Mouse (Mus musculus) regulatory T cell (primary cell): Measurements from ENCODE around the gene Dlat.
"Not testable (repeated sequence)": the region's sequence is repeated elsewhere in the genome, so short reads cannot be mapped to it uniquely, and the experiment has no call there.

Experiments
- in situ Hi-C: fragments of 300-600 bp; cut with MboI, MseI; formaldehyde crosslinking; loops from one replicate; pipeline ENCODE4 v1.15.1; 2025; ENCODE audit warnings: high pct_unique_total_duplicates

Gene Dlat

DNA sequence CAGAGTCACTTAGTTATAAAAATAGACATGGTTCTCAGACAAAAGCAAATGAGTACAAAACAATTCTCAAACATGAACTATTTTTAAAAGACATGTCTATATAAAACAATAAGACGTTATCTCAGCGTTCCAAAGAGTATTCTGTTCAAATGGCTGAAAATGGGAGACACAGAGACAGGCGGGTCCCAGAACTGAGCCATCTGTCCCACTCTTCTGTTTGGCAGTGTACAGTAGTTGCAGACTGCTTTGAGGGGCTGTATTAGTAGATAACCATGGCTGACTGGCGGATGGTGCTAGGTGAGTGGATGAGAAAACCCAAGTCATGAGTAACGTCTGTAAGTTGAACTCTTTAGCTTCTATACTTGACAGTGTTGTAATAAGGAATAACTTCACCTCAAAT lies 5.2 kb upstream of the Dlat start:
- in situ Hi-C loops = no loop called here

DNA sequence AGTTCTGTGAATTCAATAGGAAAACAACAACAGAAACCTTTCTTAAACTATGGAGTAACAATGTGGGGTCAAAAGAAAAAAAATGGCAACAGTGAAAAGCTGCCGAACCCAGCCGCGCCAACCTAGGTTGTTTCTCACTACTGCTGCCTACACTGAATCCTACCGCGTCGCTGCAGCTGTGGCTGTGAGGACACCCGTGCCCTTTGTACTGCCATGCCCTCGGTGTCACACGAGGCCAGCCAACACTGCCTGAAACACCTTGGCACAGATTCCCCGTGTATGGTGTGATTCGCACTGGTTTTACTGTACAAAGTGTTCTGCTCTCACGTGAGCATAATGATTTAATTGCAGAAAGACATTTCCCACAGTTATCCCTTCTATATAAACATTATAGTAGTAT lies 851 bp upstream of the Dlat start:
- in situ Hi-C loops = no loop called here

DNA sequence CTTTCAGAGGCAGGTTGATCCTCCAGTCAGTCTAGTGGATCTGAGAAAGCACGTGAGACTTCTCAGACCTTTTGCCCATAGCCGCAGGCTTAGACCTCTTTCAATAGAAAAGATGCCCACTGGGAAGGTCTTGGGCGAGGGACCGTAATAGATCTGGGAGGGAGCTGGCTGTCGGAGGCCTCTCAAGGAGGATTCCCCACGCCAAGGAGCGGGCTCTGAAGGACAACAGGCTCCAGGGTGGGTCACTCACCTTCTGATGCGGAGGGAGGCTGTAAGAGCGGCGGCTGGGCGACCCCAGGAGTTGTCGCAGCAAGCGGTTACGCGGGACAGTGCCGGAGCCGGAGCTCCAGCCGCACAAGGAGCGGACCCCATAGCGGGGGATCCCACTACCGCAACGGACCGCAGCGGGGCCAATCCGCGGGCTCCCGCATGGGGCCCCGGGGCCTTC lies 615 bp downstream of the Dlat start:
- in situ Hi-C loops = no loop called here

DNA sequence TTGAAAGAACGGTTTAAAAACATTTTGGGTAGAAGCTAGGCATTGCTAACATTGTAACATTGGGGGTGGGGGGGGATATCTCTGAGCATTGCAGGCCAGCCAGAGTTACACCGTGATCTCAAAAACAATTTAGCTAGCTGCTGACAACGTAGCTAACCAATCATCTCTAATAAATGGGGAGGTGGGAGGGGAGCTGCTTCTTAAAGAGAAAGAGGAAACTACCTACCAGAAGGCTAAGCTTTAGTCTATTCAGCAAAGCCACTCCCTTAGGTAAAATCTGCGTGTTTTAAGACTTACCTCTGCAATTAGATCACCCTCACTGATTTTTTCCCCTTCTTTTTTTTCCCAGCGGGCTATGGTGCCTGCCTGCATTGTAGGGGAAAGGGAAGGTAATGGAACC lies 1.2 kb downstream of the Dlat start:
- in situ Hi-C loops = no loop called here

DNA sequence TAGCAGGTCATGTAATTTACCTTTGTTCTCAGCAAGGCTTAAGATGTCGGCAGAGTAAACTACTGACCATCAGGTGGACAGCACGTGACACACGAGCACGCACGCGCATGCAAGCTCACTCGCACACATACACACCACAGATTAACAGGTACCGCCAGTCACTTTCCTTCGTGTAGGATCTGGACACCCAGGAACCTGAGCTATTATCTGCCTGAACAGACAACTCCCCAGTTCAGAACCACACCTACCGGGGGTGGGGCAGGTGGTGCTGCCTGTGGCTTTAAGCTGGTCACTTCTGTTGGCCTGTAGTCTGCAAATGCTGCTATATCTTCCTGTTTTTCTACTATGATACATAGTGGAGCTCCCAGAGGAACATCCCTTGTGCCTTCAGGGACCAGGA lies 9.1 kb downstream of the Dlat start:
- in situ Hi-C loops = no loop called here

DNA sequence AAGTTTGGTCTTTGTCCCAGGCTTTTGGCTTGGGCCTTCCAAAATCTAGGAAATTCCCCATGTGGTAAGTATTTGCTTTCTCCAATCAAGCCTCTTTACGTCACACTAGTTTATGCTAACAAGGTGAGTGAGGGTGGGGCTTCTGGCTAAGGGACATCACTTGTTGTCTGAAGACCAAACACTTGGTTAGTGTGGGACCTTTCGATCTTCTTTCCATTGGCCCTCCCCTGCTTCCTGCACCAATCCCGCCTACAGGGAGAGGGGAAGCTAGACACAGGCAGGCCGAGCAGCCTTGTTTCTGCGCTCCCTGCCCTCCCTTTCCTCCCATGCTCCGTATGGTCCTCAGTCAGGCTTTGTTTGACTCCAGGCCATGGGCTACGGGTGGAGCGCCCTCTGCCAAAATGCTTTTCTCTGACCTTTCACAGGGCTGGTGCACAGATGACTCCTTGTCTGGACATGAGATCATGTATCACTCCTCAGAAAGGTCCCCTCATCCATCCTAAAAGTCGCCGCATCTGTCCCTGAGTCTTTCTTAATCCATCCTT lies 12.7 kb downstream of the Dlat start:
- in situ Hi-C loops = no loop called here

DNA sequence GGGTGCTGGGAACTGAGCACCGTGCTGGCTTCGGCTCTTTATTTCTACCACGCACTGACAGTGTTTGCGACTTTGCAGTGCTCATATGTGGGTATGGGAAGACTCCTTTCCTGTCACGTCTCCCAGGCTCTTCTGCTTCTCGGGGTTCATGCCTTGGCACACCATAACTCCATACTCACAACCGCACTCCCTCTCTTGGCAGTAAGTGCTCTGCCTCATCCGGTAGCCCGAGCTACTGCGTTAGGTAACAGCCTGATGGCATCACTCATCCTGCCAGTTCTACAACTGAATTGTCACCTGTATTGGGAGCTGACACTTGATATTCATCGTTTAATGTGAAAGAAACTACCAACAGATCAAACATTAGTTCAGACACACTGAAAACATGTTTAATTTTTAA lies 25.3 kb downstream of the Dlat start:
- in situ Hi-C loops = no loop called here

DNA sequence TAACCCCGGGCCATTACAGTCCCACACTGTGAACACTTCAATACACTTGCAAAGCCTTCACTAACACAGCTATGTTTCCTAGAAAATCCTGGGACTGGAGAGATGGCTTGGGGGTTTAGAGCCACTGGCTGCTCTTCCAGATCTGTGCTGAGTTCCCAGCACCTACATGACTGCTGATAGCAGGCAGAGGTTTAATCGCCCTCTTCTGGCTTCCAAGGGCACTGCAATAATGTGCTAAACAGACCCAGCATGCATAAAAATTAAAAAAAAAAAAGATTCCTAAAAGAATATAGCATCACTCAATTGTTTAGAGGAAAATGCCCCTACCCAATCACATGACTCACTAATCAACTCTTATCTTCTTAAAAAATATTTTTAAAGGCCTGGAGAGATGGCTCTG lies 26.5 kb downstream of the Dlat start:
- in situ Hi-C loops = no loop called here

DNA sequence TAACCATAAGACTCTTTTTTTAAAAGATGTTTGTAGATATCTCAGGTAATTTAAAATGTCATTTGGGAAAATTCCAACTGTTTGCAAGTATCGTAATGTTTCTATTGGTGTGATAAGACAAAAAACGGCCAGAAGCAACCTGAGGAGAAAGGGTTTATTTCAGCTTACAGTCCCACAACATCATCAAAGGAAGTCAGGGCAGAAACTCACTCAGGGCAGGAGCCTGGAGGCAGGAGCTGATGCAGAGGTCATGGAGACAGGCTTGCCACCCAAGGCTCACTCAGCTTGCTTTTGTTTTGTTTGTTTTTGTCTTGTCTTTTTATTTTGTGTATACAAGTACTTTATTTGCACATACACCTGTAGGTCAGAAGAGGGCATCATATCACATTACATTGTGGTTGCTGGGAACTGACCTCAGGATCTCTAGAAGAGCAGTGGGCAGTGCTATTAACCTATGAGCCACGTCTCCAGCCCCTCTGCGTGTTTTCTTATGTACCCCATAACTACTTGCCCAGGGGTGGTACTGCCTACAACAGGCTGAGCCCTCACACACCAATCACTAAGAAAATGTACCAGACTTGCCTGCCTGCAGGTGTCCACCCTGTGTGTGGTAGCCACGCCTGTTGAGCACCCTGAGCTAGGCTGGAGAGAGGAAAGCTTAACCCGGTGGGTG lies 27.4 kb downstream of the Dlat start:
- in situ Hi-C loops = no loop called here

DNA sequence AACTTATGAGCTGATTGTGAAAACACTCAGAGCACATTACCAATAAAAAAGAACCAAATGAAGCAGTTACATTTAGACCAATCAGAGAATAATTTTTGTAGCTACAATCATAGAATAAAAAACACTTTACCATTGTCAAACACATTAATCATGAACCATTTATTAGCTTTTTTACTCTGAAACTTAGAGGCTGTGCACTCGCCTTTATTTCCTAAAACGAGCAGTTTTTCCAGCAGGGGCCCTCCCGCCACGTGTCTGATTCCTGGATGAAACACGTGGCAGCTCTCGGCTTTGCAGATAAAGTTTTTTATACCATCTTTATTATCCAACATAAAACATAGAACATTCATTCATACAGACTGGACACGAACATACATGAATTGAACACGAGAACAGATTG lies 28.7 kb downstream of the Dlat start:
- in situ Hi-C loops = not testable (repeated sequence)

DNA sequence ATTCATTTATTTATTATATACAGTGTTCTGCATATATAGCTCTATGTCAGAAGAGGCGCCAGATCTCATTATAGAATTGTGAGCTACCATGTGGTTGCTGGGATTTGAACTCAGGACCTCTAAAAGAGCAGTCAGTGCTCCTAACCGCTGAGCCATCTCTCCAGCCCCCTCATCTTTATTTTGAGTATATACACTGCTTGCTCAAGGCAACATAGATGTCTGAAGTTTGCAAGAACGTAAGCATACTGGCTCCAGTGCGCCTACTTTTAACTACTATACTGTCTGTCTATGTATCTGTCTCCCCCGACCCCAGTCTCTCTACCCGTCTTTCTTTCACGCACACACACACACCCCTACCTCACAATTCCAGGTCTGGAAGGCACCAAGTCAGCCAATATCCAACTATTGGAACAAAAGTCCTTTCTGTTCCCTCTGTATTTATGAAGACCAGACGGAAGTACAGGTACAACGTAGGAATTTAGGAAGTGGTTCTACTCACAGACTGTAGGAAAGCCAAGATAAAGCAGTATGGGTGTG lies 41.7 kb downstream of the Dlat start:
- in situ Hi-C loops = no loop called here

DNA sequence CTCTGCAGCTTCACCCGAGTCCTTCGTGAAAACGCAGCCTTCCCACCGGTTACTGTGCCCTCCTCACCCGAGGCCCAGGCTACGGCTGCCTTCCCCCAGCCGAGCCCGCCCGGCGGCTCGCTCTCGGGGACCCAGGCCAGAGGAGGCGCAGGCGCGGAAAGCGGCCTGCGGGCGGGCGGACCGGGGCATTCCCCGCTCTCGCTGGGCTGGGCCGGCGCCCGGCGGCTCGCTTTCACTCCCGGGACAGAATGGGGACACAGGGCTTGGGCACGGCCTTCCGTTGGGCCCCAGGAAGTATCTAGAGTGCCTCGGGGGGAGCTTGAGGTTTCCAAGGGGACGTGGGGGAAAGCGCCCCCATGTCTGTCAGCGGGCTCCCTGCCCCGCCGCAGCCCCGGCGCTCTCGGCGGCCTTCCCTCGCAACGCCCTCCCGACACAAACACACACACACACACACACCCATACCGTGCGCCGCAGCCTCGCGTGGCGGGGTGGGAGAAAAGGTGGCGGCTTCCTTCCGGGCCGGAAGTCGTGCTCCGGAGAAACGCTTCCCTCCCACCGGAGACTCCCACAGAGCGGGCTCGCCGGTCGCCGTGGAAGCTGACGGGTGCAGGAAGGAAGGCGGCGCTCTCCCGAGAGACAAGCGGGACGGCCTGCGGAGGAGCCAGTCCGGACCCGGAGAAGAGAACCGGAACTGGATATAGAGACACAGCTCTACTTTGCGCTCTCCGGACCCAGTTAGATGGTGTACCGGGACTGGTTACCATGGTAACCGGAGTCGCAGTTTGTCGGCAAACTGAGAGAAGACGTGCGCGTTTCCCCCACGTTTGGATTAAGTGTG lies 42.6 kb downstream of the Dlat start, which contains the start of the genes Pih1d2 and Nkapd1:
Pih1d2 (plus strand) TSS at position 556 of the 838 bp plus-strand sequence.
Nkapd1 (minus strand) TSS at position 699 of the 838 bp plus-strand sequence.
- in situ Hi-C loops = no loop called here

DNA sequence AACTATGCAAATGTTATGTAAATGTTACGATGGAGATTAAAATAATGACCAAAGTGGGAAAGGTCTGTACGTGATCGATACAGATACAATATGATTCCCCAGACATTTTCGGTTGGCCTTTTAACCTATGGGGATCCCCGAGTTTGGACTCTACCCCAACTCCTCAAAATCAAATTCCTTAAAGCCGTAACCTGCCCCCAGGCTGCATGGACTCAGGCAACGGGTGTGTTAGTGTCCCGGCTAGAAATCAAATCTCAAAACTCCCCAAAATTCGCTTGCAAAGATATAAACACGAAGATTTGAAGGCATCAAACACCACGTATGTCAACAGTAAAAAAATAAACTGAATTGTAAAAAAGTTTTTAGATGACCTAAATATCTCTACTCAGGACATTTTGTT lies 43.4 kb downstream of the Dlat start:
- in situ Hi-C loops = no loop called here

DNA sequence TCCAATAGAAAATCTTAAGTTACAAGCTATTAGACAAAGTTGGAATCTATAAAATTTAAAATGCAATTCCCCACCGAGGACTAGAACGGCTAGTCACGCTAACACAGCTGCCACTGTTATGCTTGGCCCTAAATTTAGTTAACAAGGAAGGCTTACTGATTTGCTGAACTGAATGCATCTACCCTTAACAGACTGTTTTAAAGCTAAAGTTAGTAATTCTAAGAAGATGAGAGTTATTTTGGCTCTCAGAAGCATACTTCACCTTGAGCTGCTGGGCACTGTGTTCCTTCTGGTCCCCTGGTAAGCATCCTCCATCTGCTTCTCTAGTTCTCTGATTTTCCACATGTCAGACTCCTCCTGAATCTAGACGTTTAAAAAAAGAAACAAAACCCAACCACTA lies 47.5 kb downstream of the Dlat start:
- in situ Hi-C loops = no loop called here

DNA sequence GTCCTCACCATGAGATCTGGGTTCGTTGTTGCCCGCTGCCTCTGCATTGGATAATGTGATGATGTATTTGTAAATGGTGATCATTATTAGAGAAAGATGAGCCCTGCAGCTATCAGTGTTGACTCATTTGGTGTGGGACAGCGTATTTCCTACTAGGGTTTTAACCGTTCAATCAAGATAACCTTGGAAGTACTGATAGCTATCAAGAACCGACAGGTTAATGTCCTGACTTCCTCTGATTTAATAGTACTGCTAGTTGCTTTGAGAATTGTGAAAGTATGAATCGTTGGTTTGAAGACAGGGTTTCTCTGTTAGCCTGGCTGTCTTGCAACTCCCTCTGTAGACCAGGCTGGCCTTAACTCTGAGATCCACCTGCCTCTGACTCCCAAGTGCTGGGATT lies 55.2 kb downstream of the Dlat start:
- in situ Hi-C loops = no loop called here

DNA sequence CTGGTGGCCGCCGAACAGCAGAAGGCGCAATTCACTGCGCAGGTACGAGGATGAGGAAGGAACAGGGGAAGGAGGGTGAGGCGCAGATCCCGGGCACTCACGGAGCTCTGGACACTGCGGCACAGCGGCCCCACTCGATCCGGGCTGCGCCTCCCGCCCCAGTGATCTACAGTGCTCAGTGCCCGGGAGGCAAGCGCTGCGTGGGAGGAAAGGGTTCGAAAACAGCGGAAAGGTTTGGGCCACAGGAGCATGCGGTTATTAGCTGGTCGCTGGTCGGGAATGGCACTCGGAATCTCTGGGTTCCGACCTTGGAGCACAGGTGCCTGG lies 55.6 kb downstream of the Dlat start:
- in situ Hi-C loops = no loop called here

DNA sequence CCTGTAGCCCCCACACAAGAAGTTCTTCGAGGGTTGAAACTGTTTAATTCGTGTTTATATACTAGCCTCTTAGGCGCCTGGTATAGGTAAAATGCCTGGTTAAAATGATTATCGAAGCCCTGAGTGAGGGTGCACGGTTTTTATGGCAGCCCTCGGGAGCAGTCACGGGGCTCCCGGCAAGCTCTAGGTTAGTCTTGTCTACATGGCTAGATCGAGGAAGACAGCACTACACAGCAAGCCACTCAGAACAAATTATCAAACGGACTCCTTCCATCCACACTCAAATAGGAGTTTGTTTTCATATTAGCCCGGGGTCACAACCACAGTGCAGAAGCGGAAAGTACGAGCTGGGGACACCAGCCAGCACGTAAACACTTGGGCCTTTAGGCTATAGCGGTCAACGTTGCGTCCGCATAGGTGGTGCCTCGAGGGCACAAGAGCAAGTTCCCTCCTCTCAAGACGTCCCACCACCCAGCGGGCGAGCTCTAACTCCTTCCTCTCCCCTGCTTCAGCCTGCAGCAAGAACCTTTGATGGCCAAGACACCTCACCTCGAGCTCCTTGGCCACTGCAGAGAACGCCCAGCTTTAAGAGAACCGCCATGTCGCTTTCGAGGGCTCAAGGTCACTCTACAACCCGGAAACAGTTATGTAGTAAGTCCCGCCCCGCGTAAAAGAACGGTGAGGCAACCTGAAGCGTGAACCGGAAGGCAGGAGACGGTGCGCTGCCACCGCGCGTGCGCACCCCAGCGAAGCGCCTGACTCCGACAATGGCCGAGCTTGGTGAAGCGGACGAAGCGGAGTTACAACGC lies 56.2 kb downstream of the Dlat start, which contains the start of the genes Sdhd and Timm8b:
Sdhd (minus strand) TSS at position 624 of the 809 bp plus-strand sequence.
Timm8b (plus strand) TSS at position 722 of the 809 bp plus-strand sequence.
- in situ Hi-C loops = no loop called here

DNA sequence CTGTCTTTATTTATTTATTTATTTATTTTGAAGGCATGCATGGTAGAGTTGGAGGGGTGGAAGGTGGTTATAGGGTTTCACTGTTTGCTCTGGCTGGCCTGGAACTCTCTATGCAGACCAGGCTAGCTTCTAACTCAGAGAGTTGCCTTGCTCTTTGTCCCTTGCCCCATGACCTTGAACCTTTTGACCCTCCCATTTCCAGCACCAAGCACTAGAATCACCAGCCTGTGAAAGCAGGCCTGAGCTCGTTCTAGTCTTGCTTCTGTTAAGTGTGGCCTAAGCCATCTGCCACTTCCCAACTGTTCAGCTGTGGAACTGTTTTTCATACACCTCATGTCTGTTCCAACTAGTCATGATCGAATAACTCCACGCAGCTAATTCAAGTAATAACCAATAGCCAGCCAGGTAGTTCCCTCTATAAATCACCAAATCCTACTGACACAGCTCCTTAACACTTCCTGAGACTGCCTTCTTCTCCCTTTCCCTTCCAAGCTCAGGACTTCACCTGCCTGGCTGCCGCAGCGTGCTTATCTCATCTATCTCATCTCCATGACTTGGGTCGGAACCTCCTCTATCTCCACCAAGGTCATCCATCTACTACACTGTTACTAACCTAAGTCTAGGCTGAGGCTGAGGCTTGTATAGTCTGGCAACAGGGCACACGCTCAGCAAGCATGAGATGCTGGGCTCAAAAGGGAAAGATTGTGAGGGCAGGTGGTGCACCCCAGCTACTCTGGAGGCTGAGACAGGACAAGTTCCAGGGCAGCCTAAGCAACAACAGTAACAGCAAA lies 57.3 kb downstream of the Dlat start:
- in situ Hi-C loops = no loop called here

DNA sequence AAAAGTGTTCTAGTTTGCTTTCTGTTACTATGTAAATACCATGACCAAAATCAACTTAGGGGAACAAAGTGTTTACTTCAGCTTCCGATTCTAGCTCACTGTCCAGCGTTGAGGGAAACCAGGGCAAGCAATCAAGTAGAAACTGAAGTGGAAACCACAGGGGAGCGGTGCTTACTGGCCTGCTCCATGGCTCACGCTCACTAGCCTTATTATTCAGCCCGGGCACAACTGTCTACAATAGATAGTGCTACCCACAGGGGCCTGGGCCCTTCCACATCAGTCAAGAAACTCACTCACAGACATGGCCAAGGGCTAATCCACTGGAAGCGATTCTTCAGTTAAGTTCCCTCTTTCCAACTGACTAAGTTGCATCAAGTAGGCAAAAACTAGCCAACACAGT lies 58.0 kb downstream of the Dlat start:
- in situ Hi-C loops = no loop called here

DNA sequence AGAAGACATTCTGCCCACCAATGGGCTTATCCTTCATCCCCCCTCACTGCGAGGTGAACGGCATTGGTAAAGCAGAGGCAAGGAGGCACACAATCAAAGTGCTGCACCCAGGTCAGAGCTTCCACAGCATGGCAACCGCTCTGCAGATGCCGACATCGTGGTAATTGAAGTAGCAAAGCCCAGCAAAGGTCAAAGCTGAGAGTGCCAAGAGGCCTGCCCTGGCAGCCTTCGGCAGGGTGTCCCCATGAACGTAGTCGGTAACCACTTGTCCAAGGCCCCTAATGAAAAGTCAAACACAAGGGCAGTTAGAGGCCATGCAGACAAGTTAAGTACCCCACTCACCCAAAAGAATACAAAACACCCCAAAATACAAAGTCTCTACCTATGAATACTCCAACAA lies 62.6 kb downstream of the Dlat start:
- in situ Hi-C loops = no loop called here
